Mouse (Mus musculus): ENCODE data around the gene Ap1b1. TPM values are rescaled to one million over a fixed set of nuclear protein-coding genes. Genes with fewer than 3 reads are reported as not detected.

Gene Ap1b1
- total RNA-seq, 2 experiments from 2014 or later: 118 to 134 TPM

- intact Hi-C loops (cut with DNase I): no loop called here
- DNase-seq (ENCODE audit: extremely low spot score in 1 of 2, low spot score in 2 of 2): no peak
Measured at GRCm38 (mm10) chr11:5012213-5012715, 25.6 kb downstream of the Ap1b1 start.

- intact Hi-C loops (cut with DNase I): loop anchor here (5.0 kb wide), 1 partner anchor 42 kb away; the partner anchor contains the start of gene Rasl10a
- DNase-seq (ENCODE audit: extremely low spot score in 1 of 2, low spot score in 2 of 2): peak; percentile 74 to 75
Measured at GRCm38 (mm10) chr11:5015720-5016119, 29.1 kb downstream of the Ap1b1 start.

GRCm38 (mm10) chr11:5016286-5016685 is 29.7 kb downstream of the Ap1b1 start:
- DNase-seq (ENCODE audit: extremely low spot score in 1 of 2, low spot score in 2 of 2): no peak
- intact Hi-C loops (cut with DNase I): loop anchor here (5.0 kb wide), 1 partner anchor 41 kb away; the partner anchor contains the start of gene Rasl10a

DNA sequence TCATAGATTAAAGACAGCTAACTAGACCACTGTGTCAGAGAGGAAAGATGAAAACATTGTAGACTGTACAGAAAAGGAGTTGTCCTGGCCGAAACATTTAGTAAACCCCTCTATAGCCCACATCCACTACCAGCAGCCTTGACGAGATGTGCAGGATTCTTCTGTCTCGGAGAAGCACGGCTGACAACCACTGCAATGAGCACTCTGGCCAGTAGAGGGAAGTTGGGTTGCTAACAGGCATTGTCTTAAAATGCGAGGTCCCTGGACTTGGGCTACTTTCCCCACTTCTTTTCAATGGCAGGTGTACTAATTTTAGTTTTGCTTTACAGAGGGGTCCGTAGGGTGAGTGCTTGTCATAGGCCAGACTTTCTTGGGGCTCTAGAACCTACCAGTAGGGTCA is 30.9 kb downstream of the Ap1b1 start:
- DNase-seq (ENCODE audit: extremely low spot score in 1 of 2, low spot score in 2 of 2): peak in 1 of 2 experiments; percentile 53
- intact Hi-C loops (cut with DNase I): loop anchor here (5.0 kb wide), 1 partner anchor 40 kb away; the partner anchor contains the start of gene Rasl10a

GRCm38 (mm10) chr11:5025108-5025507 is 38.5 kb downstream of the Ap1b1 start:
- intact Hi-C loops (cut with DNase I): no loop called here
- DNase-seq (ENCODE audit: extremely low spot score in 1 of 2, low spot score in 2 of 2): no peak

DNA sequence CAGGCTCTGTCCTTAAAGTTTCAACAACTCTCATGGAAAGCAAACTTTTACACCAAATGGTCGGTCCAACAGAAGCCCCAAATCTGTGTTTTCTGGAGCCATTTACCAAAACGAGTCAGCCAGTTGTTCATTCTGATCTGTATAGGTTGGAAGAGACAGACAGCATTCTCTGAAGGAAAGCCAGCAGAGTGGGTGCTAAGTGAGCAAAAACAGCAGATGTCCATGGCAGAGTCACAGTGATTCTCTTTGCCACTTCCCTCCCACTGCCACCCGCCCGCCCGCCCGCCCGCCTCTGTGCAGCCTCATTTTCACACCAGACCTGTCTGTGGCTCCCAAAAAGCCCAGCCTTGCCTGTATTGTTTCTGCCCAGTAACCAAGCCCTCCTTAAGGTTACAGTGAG is 41.6 kb downstream of the Ap1b1 start:
- intact Hi-C loops (cut with DNase I): no loop called here
- DNase-seq (ENCODE audit: extremely low spot score in 1 of 2, low spot score in 2 of 2): peak in 1 of 2 experiments; percentile 40

DNA sequence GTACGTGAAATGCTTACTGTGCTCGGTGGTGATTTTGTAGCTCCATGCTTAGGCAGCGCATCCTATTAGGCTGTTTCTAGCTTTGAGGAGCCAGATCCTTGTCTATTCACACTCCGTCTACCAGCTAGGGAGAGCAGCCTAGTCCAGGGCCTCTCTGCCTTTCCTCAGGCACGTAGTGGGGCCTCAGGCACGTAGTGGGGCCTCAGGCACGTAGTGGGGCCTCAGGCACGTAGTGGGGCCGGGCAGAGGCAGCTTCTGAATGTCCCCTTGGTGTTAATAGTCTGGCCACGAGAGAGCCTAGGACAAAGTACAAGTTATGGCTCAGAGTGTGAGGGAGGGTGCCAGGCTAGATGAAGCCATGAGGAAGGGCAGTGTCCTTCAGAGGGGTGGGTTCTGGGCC is 46.1 kb downstream of the Ap1b1 start:
- no peak for DNase-seq (ENCODE audit: extremely low spot score in 1 of 2, low spot score in 2 of 2)
- intact Hi-C loops (cut with DNase I): no loop called here

GRCm38 (mm10) chr11:5033136-5033535 is 46.5 kb downstream of the Ap1b1 start:
- DNase-seq (ENCODE audit: extremely low spot score in 1 of 2, low spot score in 2 of 2): no peak
- intact Hi-C loops (cut with DNase I): no loop called here

DNA sequence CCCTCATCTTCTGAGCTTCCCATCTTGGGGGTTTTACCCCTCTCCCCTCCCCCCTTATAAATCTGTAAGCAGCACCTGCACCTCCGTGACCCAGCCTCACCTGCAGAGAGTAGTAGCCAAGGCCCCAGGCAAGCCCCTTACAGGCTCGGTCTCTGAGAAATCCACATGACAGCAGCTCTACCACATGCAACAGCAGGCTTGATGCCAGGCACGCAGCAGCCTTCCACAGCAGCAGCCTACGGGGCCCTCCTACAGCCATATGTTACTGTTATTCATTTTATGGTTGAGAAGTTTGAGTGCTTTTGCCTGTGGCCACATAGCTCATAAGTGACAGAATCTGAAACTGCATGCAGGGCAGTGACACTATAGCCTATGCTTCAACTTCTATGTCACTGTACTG is 48.8 kb downstream of the Ap1b1 start:
- intact Hi-C loops (cut with DNase I): no loop called here
- DNase-seq (ENCODE audit: extremely low spot score in 1 of 2, low spot score in 2 of 2): peak; percentile 68 to 72

DNA sequence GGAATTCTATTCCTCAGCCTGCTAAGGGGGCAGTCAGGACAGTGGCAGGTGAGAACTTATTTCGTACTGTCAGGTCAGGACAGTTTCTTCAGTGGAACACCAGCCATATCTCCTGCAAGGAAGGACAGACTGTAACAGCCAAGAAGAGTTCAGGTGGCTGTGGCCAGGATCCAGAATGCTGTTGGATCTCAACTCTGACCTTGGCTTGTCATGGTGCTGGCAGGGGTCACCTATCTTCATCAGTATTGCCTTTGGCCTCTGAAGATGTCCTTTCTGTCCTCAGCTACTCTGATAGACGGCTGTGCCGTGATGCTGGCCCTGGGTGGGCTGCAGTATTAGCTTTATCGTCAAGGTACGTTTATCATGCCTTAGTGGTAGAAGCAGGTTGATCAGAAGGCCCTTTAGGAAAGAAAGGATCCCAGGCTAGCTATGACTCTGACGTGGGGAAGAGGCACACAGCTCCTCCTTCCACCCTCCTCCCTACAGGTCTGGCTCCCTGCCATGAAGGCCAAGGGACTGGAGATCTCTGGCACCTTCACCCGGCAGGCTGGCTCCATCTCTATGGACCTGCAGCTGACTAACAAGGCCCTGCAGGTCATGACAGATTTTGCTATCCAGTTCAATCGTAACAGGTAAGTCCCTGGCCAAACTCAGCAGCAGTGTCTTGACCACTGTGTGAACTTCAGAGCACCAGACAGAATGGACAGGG is 50.7 kb downstream of the Ap1b1 start:
- no peak for DNase-seq (ENCODE audit: extremely low spot score in 1 of 2, low spot score in 2 of 2)
- intact Hi-C loops (cut with DNase I): no loop called here

- intact Hi-C loops (cut with DNase I): no loop called here
- DNase-seq (ENCODE audit: extremely low spot score in 1 of 2, low spot score in 2 of 2): no peak
Measured at GRCm38 (mm10) chr11:5040585-5040984, 54.0 kb downstream of the Ap1b1 start.

- peak in 1 of 2 experiments; percentile 63 for DNase-seq (ENCODE audit: extremely low spot score in 1 of 2, low spot score in 2 of 2)
- intact Hi-C loops (cut with DNase I): no loop called here
Measured at GRCm38 (mm10) chr11:5041144-5041780, 54.6 kb downstream of the Ap1b1 start.

DNA sequence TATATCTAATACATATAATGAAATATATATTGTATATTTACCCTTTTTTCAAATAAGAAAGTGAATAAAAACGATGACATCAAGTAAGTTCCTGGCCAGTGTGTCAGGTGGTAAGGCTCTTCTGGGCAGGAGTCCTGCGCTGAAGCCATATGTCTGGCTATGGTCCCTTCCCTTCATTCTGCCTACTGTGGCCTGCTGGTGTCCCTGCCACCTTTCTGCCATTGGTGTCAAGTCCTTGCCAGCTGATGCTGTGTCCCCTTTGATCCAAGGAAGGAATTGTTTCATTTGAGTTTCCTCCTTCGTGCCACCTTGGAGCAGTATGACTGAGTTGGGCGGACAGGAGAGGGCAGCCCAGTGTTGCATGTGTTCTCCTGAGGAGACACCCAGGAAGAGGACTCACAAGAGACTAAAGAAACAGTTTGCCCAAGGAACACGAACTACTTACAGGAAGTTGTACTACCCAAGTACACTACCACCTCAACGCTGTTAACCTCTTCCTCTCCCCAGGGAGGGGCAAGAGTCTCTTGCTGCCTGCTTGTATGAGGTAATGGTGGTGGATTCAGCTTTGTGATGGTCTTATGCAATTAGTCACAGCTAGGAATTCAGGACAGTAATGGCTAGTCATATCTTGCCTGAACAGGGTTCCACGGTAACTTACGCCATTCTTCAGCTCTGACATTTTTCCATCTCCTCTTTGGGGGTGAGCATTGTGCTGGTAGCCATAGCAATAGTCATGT is 56.2 kb downstream of the Ap1b1 start:
- intact Hi-C loops (cut with DNase I): no loop called here
- DNase-seq (ENCODE audit: extremely low spot score in 1 of 2, low spot score in 2 of 2): no peak

GRCm38 (mm10) chr11:5046321-5046926 is 59.8 kb downstream of the Ap1b1 start:
- DNase-seq (ENCODE audit: extremely low spot score in 1 of 2, low spot score in 2 of 2): no peak

DNA sequence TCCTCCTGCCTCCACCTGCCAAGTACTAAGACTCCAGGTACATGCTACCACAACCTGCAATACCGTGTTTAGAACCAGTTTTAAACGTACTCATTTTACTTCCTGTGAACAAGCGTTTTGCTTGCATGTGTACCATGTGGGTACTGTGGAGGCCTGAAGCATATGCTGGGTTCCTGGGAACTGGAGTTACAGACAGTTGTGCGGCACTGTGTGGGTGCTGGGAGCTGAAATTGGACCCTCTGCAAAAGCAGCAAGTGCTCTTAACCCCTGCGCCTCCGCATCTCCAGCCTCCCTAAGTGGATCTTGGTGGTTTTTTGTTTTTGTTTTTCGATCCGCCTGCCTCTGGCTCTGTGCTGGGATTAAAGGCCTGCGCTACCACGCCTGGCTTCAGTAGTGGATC is 65.0 kb downstream of the Ap1b1 start:
- intact Hi-C loops (cut with DNase I): no loop called here
- DNase-seq (ENCODE audit: extremely low spot score in 1 of 2, low spot score in 2 of 2): no peak

More at GRCm38 (mm10) chr11:5046321-5046926, 59.8 kb downstream of the Ap1b1 start:
- intact Hi-C loops (cut with DNase I): no loop called here

- DNase-seq (ENCODE audit: extremely low spot score in 1 of 2, low spot score in 2 of 2): no peak
- intact Hi-C loops (cut with DNase I): no loop called here
Measured at GRCm38 (mm10) chr11:5052200-5052854, 65.7 kb downstream of the Ap1b1 start.

DNA sequence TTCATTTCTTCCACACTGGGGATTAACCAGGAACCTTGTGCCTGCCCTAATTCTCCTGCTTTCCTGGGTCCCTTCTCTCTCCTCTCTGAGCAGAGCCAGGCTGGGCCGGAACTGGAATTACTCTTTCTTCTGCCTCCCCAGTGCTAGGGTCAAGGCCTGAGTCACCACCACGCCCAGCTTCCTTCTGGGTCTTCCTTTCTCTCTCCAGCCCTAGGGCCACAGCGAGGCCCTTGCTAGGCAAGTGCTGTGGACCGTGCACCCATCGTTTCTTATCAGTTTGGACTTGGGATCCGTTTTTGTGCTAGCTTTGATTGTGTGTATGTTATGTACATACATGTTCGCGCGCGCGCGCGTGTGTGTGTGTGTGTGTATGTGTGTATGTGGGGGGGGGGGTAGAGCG is 67.5 kb downstream of the Ap1b1 start:
- intact Hi-C loops (cut with DNase I): no loop called here
- no peak for DNase-seq (ENCODE audit: extremely low spot score in 1 of 2, low spot score in 2 of 2)

GRCm38 (mm10) chr11:5054874-5055273 is 68.2 kb downstream of the Ap1b1 start:
- intact Hi-C loops (cut with DNase I): loop anchor here (5.0 kb wide), 1 partner anchor 38 kb away; no protein-coding TSS in a partner anchor
- DNase-seq (ENCODE audit: extremely low spot score in 1 of 2, low spot score in 2 of 2): no peak
